Mouse (Mus musculus): ENCODE measurements around the gene Sparcl1. TPM values are rescaled to one million over a fixed set of nuclear protein-coding genes. Genes with fewer than 3 reads are reported as not detected.

The Sparcl1 gene
- polyA plus RNA-seq, 1 experiment = 0.02 TPM

DNA sequence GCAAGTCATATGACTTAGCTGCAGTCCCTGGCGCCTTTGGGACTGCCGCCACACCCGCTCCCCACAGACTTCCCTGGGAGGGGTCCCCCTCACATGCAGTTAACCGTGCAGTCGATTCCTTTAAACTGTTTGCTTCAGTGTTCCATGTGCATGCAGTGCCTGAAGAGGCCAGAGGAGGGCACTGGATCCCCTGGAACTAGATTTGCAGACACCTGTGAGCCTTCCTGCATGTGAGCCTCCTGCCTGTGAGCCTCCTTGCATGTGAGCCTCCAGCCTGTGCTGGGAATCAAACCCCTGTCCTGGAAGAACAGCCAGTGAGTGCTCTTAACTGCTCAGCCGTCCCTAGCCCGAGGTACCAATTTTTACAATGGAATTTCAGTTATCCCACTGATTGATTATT, 44.8 kb downstream of the Sparcl1 start:
- no peak for TF ChIP-seq MYOD1 (IDR thresholded peaks at IDR 0.05; ENCODE audit: control insufficient read depth in 1 of 3, insufficient read length in 2 of 3, low read depth in 2 of 3)
- no peak for TF ChIP-seq SRF (IDR thresholded peaks at IDR 0.05; ENCODE audit: control insufficient read depth, insufficient read length, low read depth)
- no peak for TF ChIP-seq E2F4 (IDR thresholded peaks at IDR 0.05; ENCODE audit: insufficient read depth)
- no peak for TF ChIP-seq POLR2A (IDR thresholded peaks at IDR 0.05; ENCODE audit: insufficient read length, low read depth)
- TF ChIP-seq MYOG (IDR thresholded peaks at IDR 0.05; ENCODE audit: control insufficient read depth in 1 of 3, insufficient read depth in 1 of 3, insufficient read length in 2 of 3, low read depth in 2 of 3) = no peak
- no peak for TF ChIP-seq REST (IDR thresholded peaks at IDR 0.05; ENCODE audit: insufficient read depth, insufficient read length)
- no peak for TF ChIP-seq TCF3 (IDR thresholded peaks at IDR 0.05; ENCODE audit: insufficient read length, low read depth)
- TF ChIP-seq TCF12 (IDR thresholded peaks at IDR 0.05; ENCODE audit: insufficient read depth, poor library complexity, severe bottlenecking) = no peak
- TF ChIP-seq MAX (IDR thresholded peaks at IDR 0.05; ENCODE audit: low read depth) = no peak
- Histone ChIP-seq H3K4me2 (ENCODE audit: low read depth) (no peak overlapping the region), H3K4me3 (no peak overlapping the region), H3K79me2 (ENCODE audit: control insufficient read depth, insufficient read depth) (no peaks in the 10 kb centered on the region), H3ac (ENCODE audit: control insufficient read depth, insufficient read length) (no peak overlapping the region), H3K27me3 (ENCODE audit: control insufficient read depth, insufficient read depth, insufficient read length) (no peaks in the 10 kb centered on the region), H3K36me3 (ENCODE audit: control insufficient read depth, insufficient read depth) (no peaks in the 10 kb centered on the region)

DNA sequence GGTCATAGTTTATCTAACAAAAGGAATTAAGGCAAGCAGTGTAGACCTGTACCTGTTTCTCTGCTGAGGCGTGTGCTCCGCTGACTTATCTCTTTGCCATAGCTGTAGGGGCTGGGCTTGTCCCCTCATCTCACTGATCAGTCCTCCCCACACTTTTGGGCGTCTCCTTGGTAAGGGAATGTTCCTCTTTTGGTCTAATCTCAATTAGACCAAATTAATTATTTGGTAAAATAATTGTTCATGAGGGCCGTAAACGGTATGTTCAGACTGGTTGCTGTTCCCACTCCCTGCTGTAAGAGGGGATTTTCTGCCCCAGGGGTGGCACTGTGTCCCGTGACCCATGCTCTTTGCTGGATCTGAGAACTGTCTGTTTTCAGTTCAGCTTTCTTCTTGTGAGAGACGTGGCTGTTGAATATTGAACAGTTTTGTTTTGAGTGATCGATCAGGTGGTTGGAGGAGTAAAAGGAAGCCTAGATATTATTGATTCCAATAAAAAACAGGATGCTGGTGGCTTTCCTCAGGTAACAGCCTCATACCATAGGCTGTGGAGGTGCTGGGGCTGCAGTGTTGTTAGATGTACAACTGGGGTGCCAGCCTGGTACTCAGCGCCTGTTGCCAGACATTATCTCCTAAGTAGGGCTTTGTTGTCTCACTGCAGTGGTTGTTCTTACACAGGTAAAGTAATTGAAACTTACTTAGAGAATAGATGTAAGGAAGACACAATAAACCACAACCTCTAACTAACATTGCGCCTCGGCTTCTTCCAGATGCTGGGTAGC, 50.6 kb downstream of the Sparcl1 start:
- Histone ChIP-seq H3K36me3 (ENCODE audit: control insufficient read depth, insufficient read depth) (peaks cover 6% of the 10 kb centered on the region), H3K4me2 (ENCODE audit: low read depth) (no peak overlapping the region), H3ac (ENCODE audit: control insufficient read depth, insufficient read length) (no peak overlapping the region), H3K79me2 (ENCODE audit: control insufficient read depth, insufficient read depth) (no peaks in the 10 kb centered on the region), H3K4me3 (no peak overlapping the region), H3K27me3 (ENCODE audit: control insufficient read depth, insufficient read depth, insufficient read length) (no peaks in the 10 kb centered on the region)
- no peak for TF ChIP-seq USF1 (IDR thresholded peaks at IDR 0.05; ENCODE audit: low read depth)
- no peak for TF ChIP-seq REST (IDR thresholded peaks at IDR 0.05; ENCODE audit: insufficient read depth, insufficient read length)
- TF ChIP-seq POLR2AphosphoS2 (IDR thresholded peaks at IDR 0.05; ENCODE audit: insufficient read length, low read depth) = no peak
- no peak for TF ChIP-seq MYOD1 (IDR thresholded peaks at IDR 0.05; ENCODE audit: control insufficient read depth in 1 of 3, insufficient read length in 2 of 3, low read depth in 2 of 3)
- TF ChIP-seq SRF (IDR thresholded peaks at IDR 0.05; ENCODE audit: control insufficient read depth, insufficient read length, low read depth) = no peak
- no peak for TF ChIP-seq E2F4 (IDR thresholded peaks at IDR 0.05; ENCODE audit: insufficient read depth)
- TF ChIP-seq TCF3 (IDR thresholded peaks at IDR 0.05; ENCODE audit: insufficient read length, low read depth) = no peak
- TF ChIP-seq MAX (IDR thresholded peaks at IDR 0.05; ENCODE audit: low read depth) = no peak
- TF ChIP-seq CEBPB (IDR thresholded peaks at IDR 0.05; ENCODE audit: insufficient read depth, poor library complexity, severe bottlenecking) = no peak
- TF ChIP-seq MYOG (IDR thresholded peaks at IDR 0.05; ENCODE audit: control insufficient read depth in 1 of 3, insufficient read depth in 1 of 3, insufficient read length in 2 of 3, low read depth in 2 of 3) = no peak

DNA sequence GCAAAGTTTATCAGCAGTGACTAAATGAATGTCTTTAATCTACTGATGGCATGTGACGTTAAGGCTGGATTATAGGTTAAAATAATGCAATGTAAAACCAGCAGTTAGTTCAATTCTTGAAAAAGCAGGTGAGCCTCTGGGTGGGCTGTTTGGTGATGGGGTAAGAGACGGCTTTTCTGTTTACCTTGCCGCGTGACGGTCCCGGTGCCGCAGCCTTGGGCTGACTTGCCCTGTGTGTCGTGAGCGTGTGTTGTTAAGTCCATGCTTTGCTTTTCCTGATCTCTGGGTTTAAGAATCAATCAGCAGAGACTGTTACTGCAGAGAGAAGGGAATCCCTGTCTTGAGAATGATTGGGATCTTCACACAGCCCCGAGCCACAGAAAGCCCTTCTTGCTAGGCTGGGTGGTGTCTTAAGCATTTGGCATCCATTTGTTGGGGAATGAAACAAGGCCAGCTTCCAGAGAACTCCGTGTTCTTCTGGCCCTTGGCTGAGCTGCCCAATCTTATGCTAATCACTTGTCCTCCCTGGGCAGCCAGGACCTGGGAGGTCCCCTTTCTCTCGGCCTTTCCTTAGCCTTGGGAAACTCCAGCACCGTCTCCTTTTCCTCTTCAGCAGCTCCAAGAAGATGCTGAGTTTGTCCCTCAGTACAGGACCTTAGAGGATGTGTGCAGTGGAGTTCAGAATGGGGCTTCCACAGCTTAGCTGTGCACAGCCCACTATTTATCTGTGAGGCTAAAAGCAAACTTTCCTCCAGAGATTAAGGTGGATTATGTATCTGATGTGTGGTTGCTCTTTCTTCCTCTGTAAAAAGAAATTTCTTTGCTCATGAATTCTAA, 51.4 kb downstream of the Sparcl1 start:
- Histone ChIP-seq H3K4me3 (no peak overlapping the region), H3K36me3 (ENCODE audit: control insufficient read depth, insufficient read depth) (peaks cover 9% of the 10 kb centered on the region), H3K27me3 (ENCODE audit: control insufficient read depth, insufficient read depth, insufficient read length) (no peaks in the 10 kb centered on the region), H3K79me2 (ENCODE audit: control insufficient read depth, insufficient read depth) (no peaks in the 10 kb centered on the region), H3ac (ENCODE audit: control insufficient read depth, insufficient read length) (no peak overlapping the region), H3K4me2 (ENCODE audit: low read depth) (no peak overlapping the region)
- TF ChIP-seq REST (IDR thresholded peaks at IDR 0.05; ENCODE audit: insufficient read depth, insufficient read length) = no peak
- no peak for TF ChIP-seq E2F4 (IDR thresholded peaks at IDR 0.05; ENCODE audit: insufficient read depth)
- TF ChIP-seq MYOD1 (IDR thresholded peaks at IDR 0.05; ENCODE audit: control insufficient read depth in 1 of 3, insufficient read length in 2 of 3, low read depth in 2 of 3) = no peak
- TF ChIP-seq MAX (IDR thresholded peaks at IDR 0.05; ENCODE audit: low read depth) = no peak
- no peak for TF ChIP-seq CEBPB (IDR thresholded peaks at IDR 0.05; ENCODE audit: insufficient read depth, poor library complexity, severe bottlenecking)
- TF ChIP-seq TCF3 (IDR thresholded peaks at IDR 0.05; ENCODE audit: insufficient read length, low read depth) = no peak
- no peak for TF ChIP-seq SRF (IDR thresholded peaks at IDR 0.05; ENCODE audit: control insufficient read depth, insufficient read length, low read depth)
- no peak for TF ChIP-seq POLR2A (IDR thresholded peaks at IDR 0.05; ENCODE audit: insufficient read length, low read depth)
- no peak for TF ChIP-seq TCF12 (IDR thresholded peaks at IDR 0.05; ENCODE audit: insufficient read depth, poor library complexity, severe bottlenecking)
- TF ChIP-seq USF1 (IDR thresholded peaks at IDR 0.05; ENCODE audit: low read depth) = no peak
- no peak for TF ChIP-seq POLR2AphosphoS2 (IDR thresholded peaks at IDR 0.05; ENCODE audit: insufficient read length, low read depth)
- no peak for TF ChIP-seq MYOG (IDR thresholded peaks at IDR 0.05; ENCODE audit: control insufficient read depth in 1 of 3, insufficient read depth in 1 of 3, insufficient read length in 2 of 3, low read depth in 2 of 3)

DNA sequence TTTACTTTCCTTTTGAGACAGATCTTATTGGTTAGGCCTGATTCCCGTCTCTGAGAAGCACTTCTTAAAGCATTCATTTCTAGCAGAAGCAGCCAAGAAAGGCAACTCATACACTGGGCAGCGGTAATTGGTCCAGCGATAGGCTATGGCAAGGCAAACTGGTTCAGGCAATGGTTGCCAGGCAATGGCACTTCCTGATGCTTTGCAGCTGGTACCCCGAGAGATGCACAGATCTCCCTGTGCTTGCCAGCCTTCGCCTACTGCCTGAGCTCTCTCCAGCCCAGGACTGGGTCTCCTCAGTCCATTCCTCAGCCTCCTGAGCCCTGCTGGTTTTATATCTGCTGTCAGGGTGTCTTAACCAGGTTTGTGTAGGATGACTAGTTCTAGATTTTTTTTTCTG, 53.1 kb downstream of the Sparcl1 start:
- H3K36me3 ChIP-seq (ENCODE audit: control insufficient read depth, insufficient read depth) = peaks cover 9% of the 10 kb centered on the region
- H3K4me3 ChIP-seq = no peak overlapping the region
- no peaks in the 10 kb centered on the region for H3K27me3 ChIP-seq (ENCODE audit: control insufficient read depth, insufficient read depth, insufficient read length)
- H3K79me2 ChIP-seq (ENCODE audit: control insufficient read depth, insufficient read depth) = no peaks in the 10 kb centered on the region
- H3ac ChIP-seq (ENCODE audit: control insufficient read depth, insufficient read length) = no peak overlapping the region
- TF ChIP-seq SRF (IDR thresholded peaks at IDR 0.05; ENCODE audit: control insufficient read depth, insufficient read length, low read depth) = no peak
- TF ChIP-seq TCF12 (IDR thresholded peaks at IDR 0.05; ENCODE audit: insufficient read depth, poor library complexity, severe bottlenecking) = no peak
- TF ChIP-seq MAX (IDR thresholded peaks at IDR 0.05; ENCODE audit: low read depth) = no peak
- TF ChIP-seq CEBPB (IDR thresholded peaks at IDR 0.05; ENCODE audit: insufficient read depth, poor library complexity, severe bottlenecking) = no peak
- H3K4me2 ChIP-seq (ENCODE audit: low read depth) = no peak overlapping the region

Measured in myocyte (in vitro differentiated cells).